Mouse (Mus musculus) testis, adult 2 months (tissue): ENCODE data around the gene Acsl5.

Experiments
- CTCF ChIP-seq: fragments of 200-500 bp; IDR thresholded peaks from 2 replicates; pipeline ENCODE4 v1.5.1; 2012; ENCODE audit warnings: low read depth, mild to moderate bottlenecking, inconsistent platforms, low read length, moderate library complexity; ENCODE audit not compliant: control insufficient read depth, insufficient read depth, insufficient replicate concordance
- POLR2A ChIP-seq: fragments of 200-500 bp; IDR thresholded peaks from 2 replicates; pipeline ENCODE4 v1.6.1; 2012; ENCODE audit warnings: low read depth, mild to moderate bottlenecking, inconsistent platforms, low read length, moderate library complexity; ENCODE audit not compliant: control insufficient read depth

DNA sequence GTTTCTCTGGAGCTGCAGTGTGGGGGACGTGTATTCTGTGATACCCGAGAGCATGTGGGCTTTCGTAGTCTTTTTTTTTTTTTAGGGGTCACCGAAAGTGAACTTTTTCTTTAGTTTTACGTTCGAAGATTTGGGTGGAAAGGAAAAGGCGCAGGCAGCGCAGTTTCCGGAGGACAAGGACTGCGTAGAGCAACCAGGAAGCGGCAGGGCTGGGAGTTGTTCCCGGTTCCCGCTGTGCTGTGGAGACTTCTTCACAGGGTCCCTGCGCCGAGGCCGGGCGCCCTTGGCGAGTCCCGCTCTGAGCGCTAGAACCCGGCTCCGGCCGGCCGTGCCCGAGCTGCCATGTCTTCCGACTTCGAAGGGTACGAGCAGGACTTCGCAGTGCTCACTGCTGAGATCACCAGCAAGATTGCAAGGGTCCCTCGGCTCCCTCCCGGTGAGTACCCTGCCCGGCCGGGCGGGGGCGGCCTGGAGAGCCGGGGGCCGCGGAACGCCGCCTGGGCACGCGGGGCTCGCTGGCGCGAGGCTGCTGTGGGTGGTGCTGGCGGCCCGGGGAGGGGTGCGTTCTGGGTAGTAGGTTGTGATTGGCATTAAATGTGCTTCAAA lies 64.5 kb downstream of the Acsl5 start, which contains the start of gene Vti1a:
- peak; percentile 43; the same call in 1 of the 2 replicates for TF ChIP-seq CTCF
- peak; percentile 34 for TF ChIP-seq POLR2A
